Mouse (Mus musculus): Measurements from ENCODE around the gene Gbf1.

GRCm38 (mm10) chr19:46315752-46316610 lies 163.7 kb downstream of the Gbf1 start:
- no peak for TF ChIP-seq E2F4 (IDR thresholded peaks at IDR 0.05; ENCODE audit: insufficient read depth)
- TF ChIP-seq POLR2A (IDR thresholded peaks at IDR 0.05; ENCODE audit: insufficient read length, low read depth) = no peak
- no peak for TF ChIP-seq USF1 (IDR thresholded peaks at IDR 0.05; ENCODE audit: low read depth)
- no peak for TF ChIP-seq MAX (IDR thresholded peaks at IDR 0.05; ENCODE audit: low read depth)
- peak in 1 of 3 experiments; percentile 13 for TF ChIP-seq MYOG (IDR thresholded peaks at IDR 0.05; ENCODE audit: control insufficient read depth in 1 of 3, insufficient read depth in 1 of 3, insufficient read length in 2 of 3, low read depth in 2 of 3)
- TF ChIP-seq POLR2AphosphoS2 (IDR thresholded peaks at IDR 0.05; ENCODE audit: insufficient read length, low read depth) = peak; percentile 11
- no peak for TF ChIP-seq TCF12 (IDR thresholded peaks at IDR 0.05; ENCODE audit: insufficient read depth, poor library complexity, severe bottlenecking)
- peak in 2 of 3 experiments; percentile 36 to 67 for TF ChIP-seq MYOD1 (IDR thresholded peaks at IDR 0.05; ENCODE audit: control insufficient read depth in 1 of 3, insufficient read length in 2 of 3, low read depth in 2 of 3)
- no peak for TF ChIP-seq CEBPB (IDR thresholded peaks at IDR 0.05; ENCODE audit: insufficient read depth, poor library complexity, severe bottlenecking)
- TF ChIP-seq REST (IDR thresholded peaks at IDR 0.05; ENCODE audit: insufficient read depth, insufficient read length) = no peak
